Mouse (Mus musculus): ENCODE measurements around the gene Eif4e1b.

- no peak for TF ChIP-seq CTCF (IDR thresholded peaks at IDR 0.05)
- no peak for TF ChIP-seq EP300 (IDR thresholded peaks at IDR 0.05)
Observed at GRCm38 (mm10) chr13:54753733-54754132, 30.1 kb upstream of the Eif4e1b start.
